Mouse (Mus musculus) embryo, embryonic 10 days (tissue): ENCODE measurements around the gene Erv3.

Experiments used
- DNase-seq: peaks from one replicate; pipeline ENCODE4 v3.0.0-alpha.2; 2015; ENCODE audit warnings: low spot score

Erv3 gene

GRCm38 (mm10) chr2:131859721-131860120, at the start of gene Erv3:
Gene Erv3, minus strand, starts transcription at chr2:131859747.
- no peak for DNase-seq

- no peak for DNase-seq
Observed at GRCm38 (mm10) chr2:131908906-131909305, 49.4 kb upstream of the Erv3 start.

- no peak for DNase-seq
Observed at GRCm38 (mm10) chr2:131908351-131908861, 48.9 kb upstream of the Erv3 start.

- DNase-seq, result no peak
Observed at GRCm38 (mm10) chr2:131907311-131907710, 47.8 kb upstream of the Erv3 start.

- DNase-seq, result no peak
Observed at GRCm38 (mm10) chr2:131906846-131907245, 47.3 kb upstream of the Erv3 start.

GRCm38 (mm10) chr2:131906266-131906665, 46.7 kb upstream of the Erv3 start:
- no peak for DNase-seq

- no peak for DNase-seq
Observed at GRCm38 (mm10) chr2:131905776-131906175, 46.2 kb upstream of the Erv3 start.

GRCm38 (mm10) chr2:131905025-131905424, 45.5 kb upstream of the Erv3 start:
- no peak for DNase-seq

GRCm38 (mm10) chr2:131902867-131903266, 43.3 kb upstream of the Erv3 start:
- DNase-seq, result peak; percentile 26

- DNase-seq, result no peak
Observed at GRCm38 (mm10) chr2:131902423-131902822, 42.9 kb upstream of the Erv3 start.

- DNase-seq, result no peak
Observed at GRCm38 (mm10) chr2:131897336-131898109, 38.0 kb upstream of the Erv3 start.

- DNase-seq, result no peak
Observed at GRCm38 (mm10) chr2:131896011-131896410, 36.5 kb upstream of the Erv3 start.

GRCm38 (mm10) chr2:131895106-131895505, 35.6 kb upstream of the Erv3 start:
- DNase-seq, result no peak

GRCm38 (mm10) chr2:131892534-131892933, 33.0 kb upstream of the Erv3 start:
- no peak for DNase-seq

GRCm38 (mm10) chr2:131888233-131888632, 28.7 kb upstream of the Erv3 start:
- no peak for DNase-seq

- DNase-seq, result no peak
Observed at GRCm38 (mm10) chr2:131886503-131887160, 27.1 kb upstream of the Erv3 start.

- peak; percentile 17 for DNase-seq
Observed at GRCm38 (mm10) chr2:131883136-131883535, 23.6 kb upstream of the Erv3 start.

GRCm38 (mm10) chr2:131881766-131882165, 22.2 kb upstream of the Erv3 start:
- no peak for DNase-seq

- DNase-seq, result no peak
Observed at GRCm38 (mm10) chr2:131876551-131877265, 17.2 kb upstream of the Erv3 start.

- DNase-seq, result no peak
Observed at GRCm38 (mm10) chr2:131873376-131873775, 13.8 kb upstream of the Erv3 start.

GRCm38 (mm10) chr2:131868983-131869382, 9.4 kb upstream of the Erv3 start:
- DNase-seq, result no peak

- DNase-seq, result no peak
Observed at GRCm38 (mm10) chr2:131866676-131867075, 7.1 kb upstream of the Erv3 start.
